Mouse (Mus musculus) heart, postnatal 0 days (tissue): Measurements from ENCODE around the gene Izumo4. TPM values are rescaled to one million over a fixed set of nuclear protein-coding genes. Genes with fewer than 3 reads are reported as not detected.
A peak's percentile ranks its signal among the peaks of the same experiment; 100 is the strongest.

Source experiments
- ATAC-seq: fragments of 200-750 bp; cut with Nextera tagmentation; 2 replicates; pipeline ENCODE4 v1.8.0; 2017; ENCODE audit warnings: low read depth, moderate number of reproducible peaks, moderate library complexity; ENCODE audit not compliant: insufficient read depth
- DNase-seq: peaks from one replicate; pipeline ENCODE4 v3.0.0-alpha.2; 2016; ENCODE audit warnings: low spot score
- H3K27ac ChIP-seq: fragments of 300-500 bp; sonication (generic); 2 replicates; pipeline ENCODE4 v1.5.1; 2014; ENCODE audit warnings: low read depth, mild to moderate bottlenecking
- H3K27me3 ChIP-seq: fragments of 300-500 bp; sonication (generic); 2 replicates; pipeline ENCODE4 v1.6.1; 2014; ENCODE audit warnings: low read length, mixed read lengths; ENCODE audit not compliant: control insufficient read depth, insufficient read depth
- H3K36me3 ChIP-seq: fragments of 300-500 bp; sonication (generic); replicated peaks from 2 replicates; pipeline ENCODE4 v1.6.1; 2014; ENCODE audit warnings: low read length, mixed read lengths; ENCODE audit not compliant: control insufficient read depth, insufficient read depth
- H3K4me1 ChIP-seq: fragments of 300-500 bp; sonication (generic); 2 replicates; pipeline ENCODE4 v1.6.1; 2014; ENCODE audit warnings: antibody characterized with exemption; ENCODE audit not compliant: control insufficient read depth, insufficient read depth
- H3K4me2 ChIP-seq: fragments of 300-500 bp; sonication (generic); 2 replicates; pipeline ENCODE4 v1.6.1; 2014; ENCODE audit warnings: low read depth, mild to moderate bottlenecking, low read length, moderate library complexity
- H3K4me3 ChIP-seq: fragments of 300-500 bp; sonication (generic); 2 replicates; pipeline ENCODE4 v1.5.1; 2014; ENCODE audit warnings: low read depth, low read length
- H3K9ac ChIP-seq: fragments of 300-500 bp; sonication (generic); replicated peaks from 2 replicates; pipeline ENCODE4 v1.6.1; 2014; ENCODE audit warnings: low read depth, low read length, mixed read lengths
- H3K9me3 ChIP-seq: fragments of 300-500 bp; sonication (generic); replicated peaks from 2 replicates; pipeline ENCODE4 v1.6.1; 2016; ENCODE audit warnings: low read length; ENCODE audit not compliant: control insufficient read depth
- CTCF ChIP-seq: IDR thresholded peaks from 2 replicates; pipeline ENCODE4 v1.5.1; 2016; ENCODE audit warnings: antibody characterized with exemption, control low read depth, low read depth
- EP300 ChIP-seq: IDR thresholded peaks from 2 replicates; pipeline ENCODE4 v1.6.1; 2016; ENCODE audit warnings: antibody characterized with exemption, low read depth
- WGBS: fragments of 180-500 bp; shearing (Covaris S2); extraction: QIAGEN DNeasy Blood & Tissue Kit; methylation state at CpG from one replicate; pipeline ENCODE4 v1.1.7; 2014; 5-methylcytosine and 5-hydroxymethylcytosine counted together
- polyA plus RNA-seq: library from polyadenylated mRNA; unstranded; fragments of >200 nt; fragmentation: Nextera tagmentation; extraction: Ambion mirVana; gene quantifications from 2 replicates; pipeline ENCODE4 v1.2.1, GENCODE M21; 2015
- total RNA-seq: library from RNA; depleted of rRNA; stranded (reverse); fragments of >200 nt; gene quantifications from 2 replicates; pipeline ENCODE4 v1.2.3, GENCODE M21; 2014; ENCODE audit warnings: low replicate concordance

Gene Izumo4
- total and polyA plus RNA-seq, 2 experiments from 2014 or later = 3.6 to 6.9 TPM

- no peak overlapping the region for H3K4me2 ChIP-seq
- TF ChIP-seq EP300 (no peak), CTCF (no peak)
- H3K36me3 ChIP-seq = peaks cover 9% of the 10 kb centered on the region; the same call in 1 of the 2 replicates
- H3K9me3 ChIP-seq = no peaks in the 10 kb centered on the region
- WGBS = 63% methylated on average over 11 of the region's 12 CpGs
- no peak overlapping the region for H3K4me3 ChIP-seq
- H3K27me3 ChIP-seq = no peaks in the 10 kb centered on the region
- ATAC-seq (no peak), DNase-seq (no peak)
- no peak overlapping the region for H3K9ac ChIP-seq
- H3K4me1 ChIP-seq = peaks cover 17% of the 10 kb centered on the region; the same call in 1 of the 2 replicates
- peak overlapping the region; percentile 55 for H3K27ac ChIP-seq
These were observed 5.2 kb upstream of the Izumo4 start for GRCm38 (mm10) chr10:80696502-80697392.

- Histone ChIP-seq H3K27ac (no peak overlapping the region), H3K36me3 (peaks cover 9% of the 10 kb centered on the region; the same call in 1 of the 2 replicates), H3K9ac (no peak overlapping the region), H3K4me3 (no peak overlapping the region), H3K4me1 (peaks cover 17% of the 10 kb centered on the region; the same call in 1 of the 2 replicates), H3K9me3 (no peaks in the 10 kb centered on the region), H3K4me2 (no peak overlapping the region), H3K27me3 (no peaks in the 10 kb centered on the region)
- no peak for TF ChIP-seq CTCF
- no peak for TF ChIP-seq EP300
- ATAC-seq = no peak
- DNase-seq = no peak
- WGBS = 91% methylated on average over 8 of the region's 8 CpGs
These were observed 4.6 kb upstream of the Izumo4 start for GRCm38 (mm10) chr10:80697393-80697787.

GRCm38 (mm10) chr10:80697812-80698211 lies 4.2 kb upstream of the Izumo4 start:
- no peak overlapping the region for H3K4me2 ChIP-seq
- no peak for DNase-seq
- H3K4me1 ChIP-seq = peaks cover 17% of the 10 kb centered on the region; the same call in 1 of the 2 replicates
- no peak overlapping the region for H3K9ac ChIP-seq
- H3K27ac ChIP-seq = no peak overlapping the region
- no peak for TF ChIP-seq CTCF
- no peak for TF ChIP-seq EP300
- no peak for ATAC-seq
- no peaks in the 10 kb centered on the region for H3K9me3 ChIP-seq
- no peak overlapping the region for H3K4me3 ChIP-seq
- WGBS = 70% methylated on average over 9 of the region's 9 CpGs
- H3K27me3 ChIP-seq = no peaks in the 10 kb centered on the region
- peaks cover 9% of the 10 kb centered on the region; the same call in 1 of the 2 replicates for H3K36me3 ChIP-seq

- H3K9ac ChIP-seq = no peak overlapping the region
- no peak for ATAC-seq
- WGBS = 89% methylated on average over 9 of the region's 9 CpGs
- no peaks in the 10 kb centered on the region for H3K9me3 ChIP-seq
- TF ChIP-seq EP300 = no peak
- H3K27me3 ChIP-seq = no peaks in the 10 kb centered on the region
- DNase-seq = no peak
- peaks cover 21% of the 10 kb centered on the region; the same call in 1 of the 2 replicates for H3K4me1 ChIP-seq
- H3K36me3 ChIP-seq = peaks cover 9% of the 10 kb centered on the region; the same call in 1 of the 2 replicates
- H3K27ac ChIP-seq = no peak overlapping the region
- no peak overlapping the region for H3K4me2 ChIP-seq
- no peak overlapping the region for H3K4me3 ChIP-seq
These were observed 3.4 kb upstream of the Izumo4 start for GRCm38 (mm10) chr10:80698605-80699004.

- no peak for TF ChIP-seq CTCF
- TF ChIP-seq EP300 = no peak
- Histone ChIP-seq H3K36me3 (0 out of 2 replicates have a peak, but pooled peaks cover 5% of the 10 kb centered on the region), H3K4me1 (peaks cover 14% of the 10 kb centered on the region; the same call in 1 of the 2 replicates), H3K4me2 (no peak overlapping the region; the same call in 1 of the 2 replicates), H3K4me3 (no peak overlapping the region), H3K27me3 (no peaks in the 10 kb centered on the region), H3K9ac (no peak overlapping the region), H3K27ac (no peak overlapping the region), H3K9me3 (no peaks in the 10 kb centered on the region)
- DNase-seq = no peak
- WGBS = 80% methylated on average over 7 of the region's 7 CpGs
- no peak for ATAC-seq
These were observed 1.9 kb upstream of the Izumo4 start for GRCm38 (mm10) chr10:80700038-80700504.
